Mouse (Mus musculus) NIH3T3 (cell line): ENCODE data around the gene F2rl3.

Experiments used
- DNase-seq: peaks from one replicate; pipeline ENCODE4 v3.0.0-alpha.2; 2012; ENCODE audit warnings: low read depth

The F2rl3 gene

GRCm38 (mm10) chr8:72765696-72766095 lies 4.0 kb downstream of the F2rl3 start:
- DNase-seq: peak; percentile 8

GRCm38 (mm10) chr8:72766777-72767176 lies 5.1 kb downstream of the F2rl3 start:
- DNase-seq: no peak

GRCm38 (mm10) chr8:72777797-72778196 lies 16.1 kb downstream of the F2rl3 start:
- DNase-seq: peak; percentile 14

GRCm38 (mm10) chr8:72780644-72781043 lies 19.0 kb downstream of the F2rl3 start:
- DNase-seq: no peak

GRCm38 (mm10) chr8:72801583-72801982 lies 39.9 kb downstream of the F2rl3 start:
- DNase-seq: no peak

GRCm38 (mm10) chr8:72812690-72813089 lies 51.0 kb downstream of the F2rl3 start:
- no peak for DNase-seq
